In genomic region chr1:57351941-57352340, GRCm38 (mm10) we compare ENCODE assay signal across 23 mouse cellular contexts.
"Had no signal": no experiment of that assay in that cellular context is flagged by ENCODE, and none has a peak within 500 bp of the region (broad histone marks: within the 10 kb centered on the region; RNA-seq: fewer than 3 reads in every experiment).

No protein-coding gene starts in this region.

- ATAC-seq: hindbrain, postnatal 0 days; intestine, embryonic 16.5 days; liver, embryonic 12.5 days had no signal

- H3K4me1 ChIP-seq: heart, embryonic 13.5 days; heart, embryonic 15.5 days; hindbrain, embryonic 13.5 days; hindbrain, embryonic 15.5 days; limb, embryonic 13.5 days; limb, embryonic 15.5 days; liver, embryonic 12.5 days had no signal

- H3K36me3 ChIP-seq: heart, embryonic 13.5 days; heart, embryonic 15.5 days; hindbrain, embryonic 13.5 days; hindbrain, embryonic 15.5 days; limb, embryonic 13.5 days; limb, embryonic 15.5 days; liver, embryonic 12.5 days had no signal

- H3K4me2 ChIP-seq: heart, embryonic 11.5 days; heart, embryonic 13.5 days; heart, embryonic 15.5 days; hindbrain, embryonic 13.5 days; hindbrain, embryonic 15.5 days; limb, embryonic 13.5 days; limb, embryonic 15.5 days; liver, embryonic 12.5 days had no signal

- H3K9me3 ChIP-seq: heart, embryonic 13.5 days; heart, embryonic 15.5 days; hindbrain, embryonic 13.5 days; hindbrain, embryonic 15.5 days; limb, embryonic 13.5 days; limb, embryonic 15.5 days; liver, embryonic 12.5 days had no signal

- H3K4me3 ChIP-seq: heart, adult 2 months; heart, embryonic 13.5 days; heart, embryonic 15.5 days; hindbrain, embryonic 13.5 days; hindbrain, embryonic 15.5 days; limb, embryonic 13.5 days; limb, embryonic 15.5 days; liver, embryonic 12.5 days had no signal

- H3K9ac ChIP-seq: heart, embryonic 13.5 days; heart, embryonic 15.5 days; hindbrain, embryonic 13.5 days; hindbrain, embryonic 15.5 days; limb, embryonic 13.5 days; limb, embryonic 15.5 days; liver, embryonic 12.5 days; liver, embryonic 14.5 days had no signal

- DNase-seq: gastrocnemius, postnatal 14 days; gastrocnemius, postnatal 36 days; heart, adult 11 months; heart, adult 2 months; heart, postnatal 14 days; heart, postnatal 36 days; kidney, adult 11 months; kidney, adult 2 months; layer of hippocampus, adult 9-11 months; layer of hippocampus, postnatal 36 days; left cerebral cortex, postnatal 4 days had no signal

- H3K27me3 ChIP-seq: heart, embryonic 13.5 days; heart, embryonic 15.5 days; hindbrain, embryonic 13.5 days; hindbrain, embryonic 15.5 days; liver, embryonic 12.5 days had no signal

- H3K27ac ChIP-seq: heart, adult 2 months; heart, embryonic 13.5 days; heart, embryonic 15.5 days; hindbrain, embryonic 13.5 days; hindbrain, embryonic 15.5 days; hindbrain, postnatal 0 days; kidney, postnatal 0 days; limb, embryonic 13.5 days; limb, embryonic 15.5 days; liver, embryonic 12.5 days; liver, embryonic 14.5 days had no signal
